Comparison of ENCODE assay signal across 8 mouse cellular contexts in the genomic region with DNA sequence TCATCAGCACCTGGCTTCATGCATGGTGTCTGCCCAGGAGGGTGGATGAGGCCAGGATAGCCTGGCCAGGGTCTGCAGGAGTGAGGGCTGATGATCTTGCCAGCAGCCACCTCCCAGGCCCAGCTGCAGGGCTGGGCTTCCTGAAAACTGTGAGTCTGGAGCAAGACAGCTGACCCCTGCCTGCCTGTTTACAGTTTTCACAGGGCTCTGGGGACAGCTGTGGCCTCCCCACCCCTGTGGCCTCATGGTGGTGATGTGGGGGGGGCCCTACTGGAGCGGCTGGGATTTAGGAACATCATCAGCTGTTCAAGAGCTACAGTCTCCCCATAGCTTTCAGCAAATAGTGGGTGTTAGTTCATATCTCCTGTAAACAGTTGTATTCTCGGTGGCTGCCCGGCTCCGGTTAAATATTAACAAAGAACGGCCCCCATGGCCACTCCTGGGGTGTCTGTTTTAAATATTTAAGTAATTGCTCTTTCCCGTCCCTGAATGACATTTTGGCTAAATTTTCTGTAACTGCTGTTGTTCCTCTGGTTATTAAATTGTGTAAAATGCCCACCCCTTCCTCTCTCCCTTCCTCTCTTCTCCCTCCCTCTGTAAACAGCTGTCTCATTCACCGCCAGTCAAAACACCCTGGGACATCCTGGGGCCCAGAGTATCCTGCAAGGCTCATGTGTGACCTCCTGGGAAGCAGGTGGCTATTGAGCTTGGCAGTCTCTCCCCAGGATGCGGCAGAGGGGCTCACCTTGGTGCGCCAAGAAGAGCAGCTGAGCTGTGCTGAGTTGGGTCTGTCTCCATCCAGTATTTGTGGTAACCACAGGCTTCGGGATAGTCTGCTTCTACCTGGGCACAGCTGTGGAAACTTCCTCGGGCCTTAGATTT. TPM values are rescaled to one million over a fixed set of nuclear protein-coding genes. Genes with fewer than 3 reads are reported as not detected.
A peak's percentile ranks its signal among the peaks of the same experiment; 100 is the strongest.
DNase-seq lines count a peak whose midpoint lies in the region; ATAC-seq lines count a peak whose summit lies in the region.

No protein-coding gene starts in this region.

- 54% methylated on average over 11 of the region's 11 CpGs for WGBS in limb, embryonic 12.5 days

- peak; percentile 24 for DNase-seq in adrenal gland, postnatal 14 days
- DNase-seq in adrenal gland, postnatal 25 days = no peak
- peak; percentile 67 to 69 for DNase-seq in heart, postnatal 10 days
- peak; percentile 30 for DNase-seq in mesoderm, embryonic 11.5 days (ENCODE audit: low read depth, low spot score)
- DNase-seq in frontal cortex, postnatal 36 days (ENCODE audit: low spot score in 2 of 2) = no peak
- DNase-seq in spleen, postnatal 14 days (ENCODE audit: low spot score in 2 of 2) = no peak
- no peak for DNase-seq in Muller cell, postnatal 12 days (ENCODE audit: inconsistent ontology term)

- H3K36me3 ChIP-seq in limb, embryonic 12.5 days = no peaks in the 10 kb centered on the region

- no peak overlapping the region; the same call in 1 of the 2 replicates for H3K9ac ChIP-seq in limb, embryonic 12.5 days (replicated peaks)

- peak overlapping the region; percentile 53 for H3K27ac ChIP-seq in limb, embryonic 12.5 days

- H3K27me3 ChIP-seq in limb, embryonic 12.5 days = no peaks in the 10 kb centered on the region; the same call in 1 of the 2 replicates

- H3K4me2 ChIP-seq in limb, embryonic 12.5 days = no peak overlapping the region

- intact Hi-C loops in heart, postnatal 10 days (cut with DNase I) = no loop called here

- no peaks in the 10 kb centered on the region for H3K9me3 ChIP-seq in limb, embryonic 12.5 days

- no peak overlapping the region for H3K4me3 ChIP-seq in limb, embryonic 12.5 days (replicated peaks)

- peak; percentile 78 for ATAC-seq in limb, embryonic 12.5 days (ENCODE audit: insufficient number of reproducible peaks, insufficient read depth, low FRiP score, low TSS enrichment, low read depth)

- H3K4me1 ChIP-seq in limb, embryonic 12.5 days (replicated peaks) = peaks cover 19% of the 10 kb centered on the region

RNA-seq across cellular contexts. Expression of a gene that starts 57.9 kb away (rescaled TPM):
- total RNA-seq in adrenal gland, postnatal 14 days (2021) = 32.1 and 32.7 TPM in 2 replicates
- 11.6 and 20.8 TPM in 2 replicates for total RNA-seq in adrenal gland, postnatal 25 days (2021)
- 10 to 100 TPM; 75.5 to 83.3 TPM for total RNA-seq in heart, postnatal 10 days (2021)
- polyA plus RNA-seq in limb, embryonic 12.5 days (2016; fragmentation: Nextera tagmentation; extraction: Ambion mirVana) = 6.1 and 7.3 TPM in 2 replicates

Comparison
In these comparisons a context has a peak if more than half of its experiments do, and no peak if none do; other contexts are left out.
1. DNase-seq: peak in adrenal gland, postnatal 14 days (single experiment), heart, postnatal 10 days (2 of 2) and mesoderm, embryonic 11.5 days (single experiment); none in adrenal gland, postnatal 25 days (single experiment), frontal cortex, postnatal 36 days (0 of 2), spleen, postnatal 14 days (0 of 2) and Muller cell, postnatal 12 days (single experiment).